Mouse (Mus musculus) hindbrain, embryonic 10.5 days (tissue): Measurements from ENCODE around the gene Dcst1. TPM values are rescaled to one million over a fixed set of nuclear protein-coding genes. Genes with fewer than 3 reads are reported as not detected.

Source experiments
- DNase-seq: peaks from one replicate; pipeline ENCODE4 v3.0.0-alpha.2; 2017; ENCODE audit warnings: low spot score
- H3K27ac ChIP-seq: fragments of 300-500 bp; sonication (generic); 2 replicates; pipeline ENCODE4 v1.5.1; 2016; ENCODE audit warnings: mild to moderate bottlenecking, moderate library complexity
- H3K27me3 ChIP-seq: fragments of 300-500 bp; sonication (generic); 2 replicates; pipeline ENCODE4 v1.6.1; 2016; ENCODE audit warnings: mild to moderate bottlenecking; ENCODE audit not compliant: poor library complexity, insufficient read depth, severe bottlenecking
- H3K36me3 ChIP-seq: fragments of 300-500 bp; sonication (generic); 2 replicates; pipeline ENCODE4 v1.6.1; 2016; ENCODE audit warnings: mild to moderate bottlenecking, moderate library complexity
- H3K4me1 ChIP-seq: fragments of 300-500 bp; sonication (generic); replicated peaks from 2 replicates; pipeline ENCODE4 v1.6.1; 2016; ENCODE audit warnings: mild to moderate bottlenecking
- H3K4me3 ChIP-seq: fragments of 300-500 bp; sonication (generic); 2 replicates; pipeline ENCODE4 v1.5.1; 2016; ENCODE audit warnings: mild to moderate bottlenecking, moderate library complexity
- H3K9me3 ChIP-seq: fragments of 300-500 bp; sonication (generic); 2 replicates; pipeline ENCODE4 v1.6.1; 2016; ENCODE audit warnings: mild to moderate bottlenecking, moderate library complexity
- WGBS: fragments of 180-500 bp; shearing (Covaris S2); methylation state at CpG from one replicate; pipeline ENCODE4 v1.1.7; 2016; 5-methylcytosine and 5-hydroxymethylcytosine counted together
- polyA plus RNA-seq: library from polyadenylated mRNA; unstranded; fragments of >200 nt; fragmentation: Nextera tagmentation; extraction: Ambion mirVana; gene quantifications from 2 replicates; pipeline ENCODE4 v1.2.1, GENCODE M21; 2016

Dcst1 gene
- polyA plus RNA-seq, 1 experiment from 2014 or later, result 0.33 TPM

DNA sequence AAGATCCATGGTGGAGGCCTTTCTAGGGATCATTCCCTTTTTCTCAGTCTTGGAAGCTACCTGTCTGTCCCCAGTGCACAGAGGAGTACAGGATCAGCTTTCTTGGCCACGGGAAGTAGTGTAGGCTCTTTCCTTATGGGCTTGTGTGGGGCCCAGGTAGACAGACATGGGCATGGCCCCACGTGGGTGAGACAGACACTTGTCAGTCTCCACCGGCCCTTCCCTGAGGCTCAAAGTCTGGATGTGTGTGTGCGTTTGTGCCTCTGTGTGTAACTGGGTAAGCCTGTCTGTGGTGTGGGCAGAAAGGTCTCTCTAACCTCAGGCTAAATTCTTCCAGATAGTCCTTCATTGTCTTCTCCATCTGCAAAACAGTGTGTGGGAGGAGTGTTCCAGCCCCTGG, 59.9 kb downstream of the Dcst1 start:
- Histone ChIP-seq H3K27ac (no peak overlapping the region), H3K4me1 (peaks cover 27% of the 10 kb centered on the region), H3K27me3 (peaks cover 15% of the 10 kb centered on the region; the same call in 1 of the 2 replicates), H3K4me3 (no peak overlapping the region), H3K36me3 (no peaks in the 10 kb centered on the region), H3K9me3 (no peaks in the 10 kb centered on the region)
- 66% methylated on average over 4 of the region's 4 CpGs for WGBS
- DNase-seq, result no peak

DNA sequence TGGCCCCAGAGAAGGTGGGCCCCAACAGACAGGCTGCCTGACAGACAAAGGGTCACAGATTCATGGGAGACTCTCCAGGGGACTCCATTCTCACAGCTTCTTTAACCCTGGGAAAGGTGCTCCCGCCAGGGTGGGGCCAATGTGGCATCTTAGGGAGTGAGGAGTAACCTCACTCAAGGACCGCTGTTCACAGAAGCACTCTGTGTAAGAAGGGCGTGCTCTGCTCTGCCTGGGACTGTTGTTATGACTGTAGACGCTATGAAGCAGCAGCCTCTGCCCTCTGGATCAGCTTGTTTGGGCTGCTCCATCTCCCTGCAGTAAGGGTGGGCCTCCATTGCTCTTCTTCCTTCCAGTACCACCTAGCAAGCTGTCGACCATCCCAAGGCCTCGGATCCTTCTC, 60.6 kb downstream of the Dcst1 start:
- Histone ChIP-seq H3K4me1 (peaks cover 34% of the 10 kb centered on the region), H3K4me3 (no peak overlapping the region), H3K36me3 (no peaks in the 10 kb centered on the region), H3K27me3 (peaks cover 21% of the 10 kb centered on the region; the same call in 1 of the 2 replicates), H3K27ac (no peak overlapping the region), H3K9me3 (no peaks in the 10 kb centered on the region)
- DNase-seq, result no peak
- 62% methylated on average over 6 of the region's 6 CpGs for WGBS

DNA sequence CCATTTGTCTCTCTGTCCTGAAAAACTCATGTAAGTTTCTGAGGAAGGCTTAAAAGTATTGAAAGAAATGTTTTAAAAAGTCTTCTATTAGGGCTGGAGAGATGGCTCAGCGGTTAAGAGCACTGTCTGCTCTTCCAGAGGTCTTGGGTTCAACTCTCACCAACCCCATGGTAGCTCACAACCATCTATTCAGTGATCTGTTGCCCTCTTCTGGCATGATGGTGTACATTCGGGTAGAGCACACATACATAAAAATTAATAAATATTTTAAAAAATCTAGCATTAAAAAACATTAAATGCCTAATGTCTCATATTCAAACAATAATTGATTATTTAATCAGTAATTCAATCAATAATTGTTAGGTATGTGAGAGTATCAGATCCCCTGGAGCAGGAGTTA, 64.5 kb downstream of the Dcst1 start:
- Histone ChIP-seq H3K9me3 (no peaks in the 10 kb centered on the region), H3K4me3 (no peak overlapping the region), H3K27me3 (peaks cover 27% of the 10 kb centered on the region), H3K27ac (no peak overlapping the region), H3K4me1 (peaks cover 22% of the 10 kb centered on the region), H3K36me3 (no peaks in the 10 kb centered on the region)
- 64% methylated on average over 2 of the region's 2 CpGs for WGBS
- no peak for DNase-seq

Other genes starting within 250 kb of the Dcst1 start
- 4.4 and 6.0 TPM in 2 replicates for gene Pklr, start 229.1 kb downstream of the Dcst1 start, polyA plus RNA-seq
- gene Hcn3, start 205.1 kb downstream of the Dcst1 start, polyA plus RNA-seq, result 7.3 and 9.1 TPM in 2 replicates
- gene Clk2, start 200.5 kb downstream of the Dcst1 start, polyA plus RNA-seq, result 34.8 and 35.3 TPM in 2 replicates
- gene Scamp3, start 187.8 kb downstream of the Dcst1 start, polyA plus RNA-seq, result 98.9 and 116 TPM in 2 replicates
- 30.2 and 38.7 TPM in 2 replicates for gene Fam189b, start 182.1 kb downstream of the Dcst1 start, polyA plus RNA-seq
- gene Gba, start 162.3 kb downstream of the Dcst1 start, polyA plus RNA-seq, result 41.0 and 50.0 TPM in 2 replicates
- gene Thbs3, start 150.1 kb downstream of the Dcst1 start, polyA plus RNA-seq, result 65.5 and 74.7 TPM in 2 replicates
- 228 and 232 TPM in 2 replicates for gene Mtx1, start 138.2 kb downstream of the Dcst1 start, polyA plus RNA-seq
- 1.1 and 1.8 TPM in 2 replicates for gene Muc1, start 136.2 kb downstream of the Dcst1 start, polyA plus RNA-seq
- 276 and 282 TPM in 2 replicates for gene Krtcap2, start 119.3 kb downstream of the Dcst1 start, polyA plus RNA-seq
- 5.2 and 11.6 TPM in 2 replicates for gene Trim46, start 118.9 kb downstream of the Dcst1 start, polyA plus RNA-seq
- gene Dpm3, start 105.9 kb downstream of the Dcst1 start, polyA plus RNA-seq, result 97.0 and 99.4 TPM in 2 replicates
- gene Slc50a1, start 94.7 kb downstream of the Dcst1 start, polyA plus RNA-seq, result 34.4 and 36.8 TPM in 2 replicates
- gene Efna1, start 84.1 kb downstream of the Dcst1 start, polyA plus RNA-seq, result 16.5 and 17.7 TPM in 2 replicates
- 5.9 and 10.7 TPM in 2 replicates for gene Efna3, start 42.3 kb downstream of the Dcst1 start, polyA plus RNA-seq
- 22.4 and 23.2 TPM in 2 replicates for gene Efna4, start 27.2 kb downstream of the Dcst1 start, polyA plus RNA-seq
- 36.4 and 38.1 TPM in 2 replicates for gene Adam15, start 15.3 kb downstream of the Dcst1 start, polyA plus RNA-seq
- gene Dcst2, start 3.3 kb downstream of the Dcst1 start, polyA plus RNA-seq, result 0.34 TPM in 1 of 2 replicates, not detected in the other
- gene Zbtb7b, start 29.5 kb upstream of the Dcst1 start, polyA plus RNA-seq, result 0.47 and 0.73 TPM in 2 replicates
- 1.7 TPM in 1 of 2 replicates, not detected in the other for gene Lenep, start 37.5 kb upstream of the Dcst1 start, polyA plus RNA-seq
- gene Flad1, start 46.6 kb upstream of the Dcst1 start, polyA plus RNA-seq, result 28.3 and 31.9 TPM in 2 replicates
- gene Cks1b, start 53.1 kb upstream of the Dcst1 start, polyA plus RNA-seq, result 535 and 648 TPM in 2 replicates
- 58.3 and 68.1 TPM in 2 replicates for gene Shc1, start 53.2 kb upstream of the Dcst1 start, polyA plus RNA-seq
- 46.0 and 50.4 TPM in 2 replicates for gene Pygo2, start 65.0 kb upstream of the Dcst1 start, polyA plus RNA-seq
- 21.1 and 21.6 TPM in 2 replicates for gene Pbxip1, start 71.5 kb upstream of the Dcst1 start, polyA plus RNA-seq
- 71.4 and 87.8 TPM in 2 replicates for gene Pmvk, start 89.3 kb upstream of the Dcst1 start, polyA plus RNA-seq
- gene Kcnn3, start 154.9 kb upstream of the Dcst1 start, polyA plus RNA-seq, result 1.2 TPM in 2 replicates